Mouse (Mus musculus): ENCODE data around the gene Kremen2. TPM values are rescaled to one million over a fixed set of nuclear protein-coding genes. Genes with fewer than 3 reads are reported as not detected.

Kremen2 gene
- polyA plus RNA-seq, 1 experiment from 2014 or later: 1.5 TPM

DNA sequence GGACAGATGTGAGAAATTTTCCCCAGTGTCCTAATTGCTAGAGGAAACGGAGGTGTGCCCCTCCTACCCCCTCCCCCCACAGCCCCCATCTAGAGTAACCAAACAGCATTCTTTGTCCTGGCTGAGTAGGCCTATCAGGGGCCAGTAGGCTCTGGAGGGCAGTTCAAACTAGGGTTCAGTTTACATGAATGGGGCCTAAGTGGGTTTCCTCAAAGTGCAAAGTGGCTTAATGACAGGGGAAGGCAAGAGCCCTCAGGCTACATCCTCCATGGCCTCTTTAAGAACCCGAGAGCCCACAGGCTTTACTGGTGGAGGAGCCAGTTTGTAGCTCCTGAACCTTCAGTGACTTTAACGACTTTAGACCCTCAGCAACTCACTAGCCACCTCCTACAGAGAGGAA lies 49.8 kb downstream of the Kremen2 start:
- no peaks in the 10 kb centered on the region for H3K36me3 ChIP-seq
- 18% methylated on average over 3 of the region's 3 CpGs for WGBS
- ATAC-seq (ENCODE audit: low FRiP score, low read depth): no peak

DNA sequence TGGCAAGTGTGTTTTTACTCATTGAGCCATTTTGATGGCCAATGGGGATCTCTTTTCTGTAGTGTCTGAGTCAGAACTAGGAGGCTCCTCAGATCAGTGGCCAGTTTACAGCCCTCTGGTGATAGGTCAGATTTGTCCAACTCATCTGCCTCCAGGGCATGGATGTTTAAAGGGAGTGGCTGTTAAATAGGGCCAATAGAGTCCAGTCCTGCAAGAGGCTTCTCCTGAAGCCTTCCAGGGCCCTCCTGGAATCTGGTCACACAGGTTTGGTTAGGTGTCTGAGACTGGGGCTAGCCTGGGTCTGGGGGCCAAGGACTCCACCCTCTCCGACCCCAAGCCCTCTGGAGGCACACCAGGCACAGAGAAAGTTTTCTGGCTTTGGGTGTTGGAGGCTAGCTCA lies 51.1 kb downstream of the Kremen2 start:
- no peak for ATAC-seq (ENCODE audit: low FRiP score, low read depth)
- WGBS: 83% methylated on average over 1 of the region's 1 CpGs
- H3K4me1 ChIP-seq (replicated peaks): peaks cover 7% of the 10 kb centered on the region
- H3K9ac ChIP-seq: no peak overlapping the region
- H3K4me3 ChIP-seq: no peak overlapping the region
- no peak overlapping the region for H3K4me2 ChIP-seq
- no peaks in the 10 kb centered on the region for H3K9me3 ChIP-seq
- no peak overlapping the region for H3K27ac ChIP-seq (replicated peaks)
- H3K27me3 ChIP-seq: peaks cover 24% of the 10 kb centered on the region
- no peaks in the 10 kb centered on the region for H3K36me3 ChIP-seq

More for the DNA sequence above, 49.8 kb downstream of the Kremen2 start:
- H3K9ac ChIP-seq: no peak overlapping the region
- peaks cover 12% of the 10 kb centered on the region for H3K4me1 ChIP-seq (replicated peaks)
- H3K4me2 ChIP-seq: no peak overlapping the region
- no peaks in the 10 kb centered on the region for H3K9me3 ChIP-seq
- no peak overlapping the region for H3K4me3 ChIP-seq
- H3K27me3 ChIP-seq: peaks cover 25% of the 10 kb centered on the region
- no peak overlapping the region for H3K27ac ChIP-seq (replicated peaks)

Other genes with a start within 250 kb of the Kremen2 start
- 17.3 and 19.8 TPM in 2 replicates for gene Zfp213, start 181.6 kb downstream of the Kremen2 start, polyA plus RNA-seq (2015; fragmentation: Nextera tagmentation; extraction: Ambion mirVana)
- gene Zfp13, start 146.3 kb downstream of the Kremen2 start, polyA plus RNA-seq (2015; fragmentation: Nextera tagmentation; extraction: Ambion mirVana): 24.3 and 29.3 TPM in 2 replicates
- 0.05 and 0.25 TPM in 2 replicates for gene Zscan10, start 145.0 kb downstream of the Kremen2 start, polyA plus RNA-seq (2015; fragmentation: Nextera tagmentation; extraction: Ambion mirVana)
- gene Mmp25, start 100.6 kb downstream of the Kremen2 start, polyA plus RNA-seq (2015; fragmentation: Nextera tagmentation; extraction: Ambion mirVana): 1.7 TPM in 2 replicates
- 0.13 TPM in 1 of 2 replicates, not detected in the other for gene Bicdl2, start 85.3 kb downstream of the Kremen2 start, polyA plus RNA-seq (2015; fragmentation: Nextera tagmentation; extraction: Ambion mirVana)
- 127 and 138 TPM in 2 replicates for gene Hcfc1r1, start 72.2 kb downstream of the Kremen2 start, polyA plus RNA-seq (2015; fragmentation: Nextera tagmentation; extraction: Ambion mirVana)
- gene Thoc6, start 72.0 kb downstream of the Kremen2 start, polyA plus RNA-seq (2015; fragmentation: Nextera tagmentation; extraction: Ambion mirVana): 40.5 and 43.5 TPM in 2 replicates
- 3.3 and 5.3 TPM in 2 replicates for gene Tnfrsf12a, start 68.4 kb downstream of the Kremen2 start, polyA plus RNA-seq (2015; fragmentation: Nextera tagmentation; extraction: Ambion mirVana)
- gene Cldn6, start 66.6 kb downstream of the Kremen2 start, polyA plus RNA-seq (2015; fragmentation: Nextera tagmentation; extraction: Ambion mirVana): 0.38 and 0.66 TPM in 2 replicates
- 1.2 and 1.8 TPM in 2 replicates for gene Cldn9, start 61.8 kb downstream of the Kremen2 start, polyA plus RNA-seq (2015; fragmentation: Nextera tagmentation; extraction: Ambion mirVana)
- 0.13 and 0.41 TPM in 2 replicates for gene 1520401A03Rik, start 23.1 kb downstream of the Kremen2 start, polyA plus RNA-seq (2015; fragmentation: Nextera tagmentation; extraction: Ambion mirVana)
- 19.8 and 21.8 TPM in 2 replicates for gene Pkmyt1, start 19.5 kb downstream of the Kremen2 start, polyA plus RNA-seq (2015; fragmentation: Nextera tagmentation; extraction: Ambion mirVana)
- gene Paqr4, start 5.0 kb downstream of the Kremen2 start, polyA plus RNA-seq (2015; fragmentation: Nextera tagmentation; extraction: Ambion mirVana): 67.0 and 75.2 TPM in 2 replicates
- 204 and 209 TPM in 2 replicates for gene Flywch1, start 25.8 kb upstream of the Kremen2 start, polyA plus RNA-seq (2015; fragmentation: Nextera tagmentation; extraction: Ambion mirVana)
- gene Flywch2, start 40.2 kb upstream of the Kremen2 start, polyA plus RNA-seq (2015; fragmentation: Nextera tagmentation; extraction: Ambion mirVana): 79.4 and 83.9 TPM in 2 replicates
- gene Srrm2, start 44.7 kb upstream of the Kremen2 start, polyA plus RNA-seq (2015; fragmentation: Nextera tagmentation; extraction: Ambion mirVana): 480 and 502 TPM in 2 replicates
- 1,257 and 1,293 TPM in 2 replicates for gene Elob, start 83.3 kb upstream of the Kremen2 start, polyA plus RNA-seq (2015; fragmentation: Nextera tagmentation; extraction: Ambion mirVana)
- gene Prss33, start 90.2 kb upstream of the Kremen2 start, polyA plus RNA-seq (2015; fragmentation: Nextera tagmentation; extraction: Ambion mirVana): 0.17 and 0.35 TPM in 2 replicates
- gene Prss32, start 98.0 kb upstream of the Kremen2 start, polyA plus RNA-seq (2015; fragmentation: Nextera tagmentation; extraction: Ambion mirVana): not detected in 2 replicates
- gene Prss41, start 98.3 kb upstream of the Kremen2 start, polyA plus RNA-seq (2015; fragmentation: Nextera tagmentation; extraction: Ambion mirVana): 1.3 and 1.8 TPM in 2 replicates
- not detected in 2 replicates for gene Prss21, start 122.2 kb upstream of the Kremen2 start, polyA plus RNA-seq (2015; fragmentation: Nextera tagmentation; extraction: Ambion mirVana)
- not detected in 2 replicates for gene Dcpp1, start 135.0 kb upstream of the Kremen2 start, polyA plus RNA-seq (2015; fragmentation: Nextera tagmentation; extraction: Ambion mirVana)
- not detected in 2 replicates for gene Dcpp2, start 135.0 kb upstream of the Kremen2 start, polyA plus RNA-seq (2015; fragmentation: Nextera tagmentation; extraction: Ambion mirVana)
- gene Dcpp3, start 171.6 kb upstream of the Kremen2 start, polyA plus RNA-seq (2015; fragmentation: Nextera tagmentation; extraction: Ambion mirVana): not detected in 2 replicates
- not detected in 2 replicates for gene Sbp, start 195.8 kb upstream of the Kremen2 start, polyA plus RNA-seq (2015; fragmentation: Nextera tagmentation; extraction: Ambion mirVana)
- gene Sbpl, start 209.4 kb upstream of the Kremen2 start, polyA plus RNA-seq (2015; fragmentation: Nextera tagmentation; extraction: Ambion mirVana): not detected in 2 replicates
- 0.18 TPM in 1 of 2 replicates, not detected in the other for gene Prss30, start 234.7 kb upstream of the Kremen2 start, polyA plus RNA-seq (2015; fragmentation: Nextera tagmentation; extraction: Ambion mirVana)

Data from hindbrain, embryonic 15.5 days (tissue).